Mouse (Mus musculus): ENCODE measurements at regions not wholly inside any gene's neighbourhood (a gene's known extent, or its start where the extent isn't known, plus 50 kb on each side); places are given as distances from the start of the nearest gene placed in this dataset.
A peak's percentile ranks its signal among the peaks of the same experiment; 100 is the strongest.

- Histone ChIP-seq H3K4me2 (ENCODE audit: low read depth, low read length, severe bottlenecking) (no peak overlapping the region), H3K36me3 (ENCODE audit: control insufficient read depth, insufficient read depth, low read length) (no peaks in the 10 kb centered on the region), H3K9ac (ENCODE audit: low read length) (no peak overlapping the region), H3K27me3 (ENCODE audit: control insufficient read depth, insufficient read depth, low read length) (no peaks in the 10 kb centered on the region), H3K4me1 (replicated peaks; ENCODE audit: control insufficient read depth, insufficient read depth, low read length) (peaks cover 8% of the 10 kb centered on the region; the same call in 1 of the 2 replicates), H3K9me3 (ENCODE audit: control insufficient read depth, low read length) (no peaks in the 10 kb centered on the region), H3K4me3 (ENCODE audit: low read depth, low read length) (no peak overlapping the region), H3K27ac (ENCODE audit: low read depth, low read length) (no peak overlapping the region)
- DNase-seq (ENCODE audit: low spot score) (no peak), ATAC-seq (replicated peaks; ENCODE audit: low FRiP score) (no peak)
- 74% methylated on average over 3 of the region's 3 CpGs for WGBS
Measured at GRCm38 (mm10) chr2:166360786-166361185, 205.3 kb upstream of the Sulf2 start.

GRCm38 (mm10) chr2:166359995-166360394 lies 204.5 kb upstream of the Sulf2 start:
- Histone ChIP-seq H3K9ac (ENCODE audit: low read length) (no peak overlapping the region), H3K27me3 (ENCODE audit: control insufficient read depth, insufficient read depth, low read length) (no peaks in the 10 kb centered on the region), H3K4me3 (ENCODE audit: low read depth, low read length) (no peak overlapping the region), H3K9me3 (ENCODE audit: control insufficient read depth, low read length) (no peaks in the 10 kb centered on the region), H3K36me3 (ENCODE audit: control insufficient read depth, insufficient read depth, low read length) (no peaks in the 10 kb centered on the region), H3K27ac (ENCODE audit: low read depth, low read length) (no peak overlapping the region), H3K4me1 (replicated peaks; ENCODE audit: control insufficient read depth, insufficient read depth, low read length) (peaks cover 8% of the 10 kb centered on the region; the same call in 1 of the 2 replicates), H3K4me2 (ENCODE audit: low read depth, low read length, severe bottlenecking) (no peak overlapping the region)
- WGBS, result 66% methylated on average over 13 of the region's 13 CpGs
- DNase-seq (ENCODE audit: low spot score) (peak; percentile 67), ATAC-seq (replicated peaks; ENCODE audit: low FRiP score) (no peak)

- no peaks in the 10 kb centered on the region for H3K36me3 ChIP-seq (ENCODE audit: control insufficient read depth, insufficient read depth, low read length)
- ATAC-seq (replicated peaks; ENCODE audit: low FRiP score), result no peak
- no peak overlapping the region for H3K9ac ChIP-seq (ENCODE audit: low read length)
- no peak overlapping the region for H3K4me3 ChIP-seq (ENCODE audit: low read depth, low read length)
- no peaks in the 10 kb centered on the region for H3K27me3 ChIP-seq (ENCODE audit: control insufficient read depth, insufficient read depth, low read length)
- H3K9me3 ChIP-seq (ENCODE audit: control insufficient read depth, low read length), result no peaks in the 10 kb centered on the region
- H3K27ac ChIP-seq (ENCODE audit: low read depth, low read length), result no peak overlapping the region
- H3K4me1 ChIP-seq (replicated peaks; ENCODE audit: control insufficient read depth, insufficient read depth, low read length), result peaks cover 8% of the 10 kb centered on the region; the same call in 1 of the 2 replicates
- 73% methylated on average over 7 of the region's 7 CpGs for WGBS
- DNase-seq (ENCODE audit: low spot score), result no peak
- no peak overlapping the region for H3K4me2 ChIP-seq (ENCODE audit: low read depth, low read length, severe bottlenecking)
Measured at GRCm38 (mm10) chr2:166357824-166358223, 202.4 kb upstream of the Sulf2 start.

GRCm38 (mm10) chr2:166355944-166356343 lies 200.5 kb upstream of the Sulf2 start:
- H3K4me2 ChIP-seq (ENCODE audit: low read depth, low read length, severe bottlenecking), result no peak overlapping the region
- no peaks in the 10 kb centered on the region for H3K36me3 ChIP-seq (ENCODE audit: control insufficient read depth, insufficient read depth, low read length)
- peaks cover 8% of the 10 kb centered on the region; the same call in 1 of the 2 replicates for H3K4me1 ChIP-seq (replicated peaks; ENCODE audit: control insufficient read depth, insufficient read depth, low read length)
- H3K4me3 ChIP-seq (ENCODE audit: low read depth, low read length), result no peak overlapping the region
- no peak for ATAC-seq (replicated peaks; ENCODE audit: low FRiP score)
- no peak for DNase-seq (ENCODE audit: low spot score)
- no peaks in the 10 kb centered on the region for H3K27me3 ChIP-seq (ENCODE audit: control insufficient read depth, insufficient read depth, low read length)
- no peak overlapping the region for H3K9ac ChIP-seq (ENCODE audit: low read length)
- no peak overlapping the region for H3K27ac ChIP-seq (ENCODE audit: low read depth, low read length)
- 88% methylated on average over 7 of the region's 7 CpGs for WGBS
- no peaks in the 10 kb centered on the region for H3K9me3 ChIP-seq (ENCODE audit: control insufficient read depth, low read length)

- Histone ChIP-seq H3K9me3 (ENCODE audit: control insufficient read depth, low read length) (no peaks in the 10 kb centered on the region), H3K27me3 (ENCODE audit: control insufficient read depth, insufficient read depth, low read length) (no peaks in the 10 kb centered on the region), H3K4me3 (ENCODE audit: low read depth, low read length) (no peak overlapping the region), H3K4me2 (ENCODE audit: low read depth, low read length, severe bottlenecking) (no peak overlapping the region), H3K36me3 (ENCODE audit: control insufficient read depth, insufficient read depth, low read length) (no peaks in the 10 kb centered on the region), H3K4me1 (replicated peaks; ENCODE audit: control insufficient read depth, insufficient read depth, low read length) (peaks cover 5% of the 10 kb centered on the region; the same call in 1 of the 2 replicates), H3K9ac (ENCODE audit: low read length) (no peak overlapping the region), H3K27ac (ENCODE audit: low read depth, low read length) (no peak overlapping the region)
- DNase-seq (ENCODE audit: low spot score) (no peak), ATAC-seq (replicated peaks; ENCODE audit: low FRiP score) (no peak)
- WGBS, result 68% methylated on average over 6 of the region's 6 CpGs
Measured at GRCm38 (mm10) chr2:166355446-166355845, 200.0 kb upstream of the Sulf2 start.

- H3K4me1 ChIP-seq (replicated peaks; ENCODE audit: control insufficient read depth, insufficient read depth, low read length), result no peaks in the 10 kb centered on the region; the same call in 1 of the 2 replicates
- no peak overlapping the region for H3K4me3 ChIP-seq (ENCODE audit: low read depth, low read length)
- H3K9ac ChIP-seq (ENCODE audit: low read length), result no peak overlapping the region
- WGBS, result 93% methylated on average over 4 of the region's 4 CpGs
- H3K36me3 ChIP-seq (ENCODE audit: control insufficient read depth, insufficient read depth, low read length), result no peaks in the 10 kb centered on the region
- DNase-seq (ENCODE audit: low spot score) (no peak), ATAC-seq (replicated peaks; ENCODE audit: low FRiP score) (no peak)
- H3K9me3 ChIP-seq (ENCODE audit: control insufficient read depth, low read length), result no peaks in the 10 kb centered on the region
- H3K27ac ChIP-seq (ENCODE audit: low read depth, low read length), result no peak overlapping the region
- H3K27me3 ChIP-seq (ENCODE audit: control insufficient read depth, insufficient read depth, low read length), result no peaks in the 10 kb centered on the region
- no peak overlapping the region for H3K4me2 ChIP-seq (ENCODE audit: low read depth, low read length, severe bottlenecking)
Measured at GRCm38 (mm10) chr2:166354391-166354790, 198.9 kb upstream of the Sulf2 start.

- H3K4me1 ChIP-seq (replicated peaks; ENCODE audit: control insufficient read depth, insufficient read depth, low read length), result no peaks in the 10 kb centered on the region; the same call in 1 of the 2 replicates
- WGBS, result 71% methylated on average over 12 of the region's 12 CpGs
- no peaks in the 10 kb centered on the region for H3K9me3 ChIP-seq (ENCODE audit: control insufficient read depth, low read length)
- no peak overlapping the region for H3K9ac ChIP-seq (ENCODE audit: low read length)
- H3K36me3 ChIP-seq (ENCODE audit: control insufficient read depth, insufficient read depth, low read length), result no peaks in the 10 kb centered on the region
- no peak overlapping the region for H3K4me3 ChIP-seq (ENCODE audit: low read depth, low read length)
- no peak overlapping the region for H3K27ac ChIP-seq (ENCODE audit: low read depth, low read length)
- ATAC-seq (replicated peaks; ENCODE audit: low FRiP score) (0 out of 2 replicates have a peak, but pooled peaks have one; percentile 18), DNase-seq (ENCODE audit: low spot score) (no peak)
- H3K27me3 ChIP-seq (ENCODE audit: control insufficient read depth, insufficient read depth, low read length), result no peaks in the 10 kb centered on the region
- no peak overlapping the region for H3K4me2 ChIP-seq (ENCODE audit: low read depth, low read length, severe bottlenecking)
Measured at GRCm38 (mm10) chr2:166353447-166354111, 198.1 kb upstream of the Sulf2 start.

- no peak for DNase-seq (ENCODE audit: low spot score)
- Histone ChIP-seq H3K36me3 (ENCODE audit: control insufficient read depth, insufficient read depth, low read length) (no peaks in the 10 kb centered on the region), H3K4me3 (ENCODE audit: low read depth, low read length) (no peak overlapping the region), H3K4me2 (ENCODE audit: low read depth, low read length, severe bottlenecking) (no peak overlapping the region), H3K27me3 (ENCODE audit: control insufficient read depth, insufficient read depth, low read length) (no peaks in the 10 kb centered on the region; the same call in 1 of the 2 replicates), H3K27ac (ENCODE audit: low read depth, low read length) (no peak overlapping the region), H3K9ac (ENCODE audit: low read length) (no peak overlapping the region), H3K9me3 (ENCODE audit: control insufficient read depth, low read length) (no peaks in the 10 kb centered on the region), H3K4me1 (replicated peaks; ENCODE audit: control insufficient read depth, insufficient read depth, low read length) (no peaks in the 10 kb centered on the region; the same call in 1 of the 2 replicates)
- ATAC-seq (replicated peaks; ENCODE audit: low FRiP score), result no peak
- 86% methylated on average over 5 of the region's 5 CpGs for WGBS
Measured at GRCm38 (mm10) chr2:166351984-166352383, 196.5 kb upstream of the Sulf2 start.

- H3K27ac ChIP-seq (ENCODE audit: low read depth, low read length), result no peak overlapping the region
- no peak for ATAC-seq (replicated peaks; ENCODE audit: low FRiP score)
- 93% methylated on average over 9 of the region's 9 CpGs for WGBS
Measured at GRCm38 (mm10) chr2:166351581-166351980, 196.1 kb upstream of the Sulf2 start.

More at GRCm38 (mm10) chr2:166351581-166351980, 196.1 kb upstream of the Sulf2 start:
- no peak for DNase-seq (ENCODE audit: low spot score)
- Histone ChIP-seq H3K4me2 (ENCODE audit: low read depth, low read length, severe bottlenecking) (no peak overlapping the region), H3K4me1 (replicated peaks; ENCODE audit: control insufficient read depth, insufficient read depth, low read length) (peaks cover 1% of the 10 kb centered on the region; the same call in 1 of the 2 replicates), H3K27me3 (ENCODE audit: control insufficient read depth, insufficient read depth, low read length) (no peaks in the 10 kb centered on the region; the same call in 1 of the 2 replicates), H3K4me3 (ENCODE audit: low read depth, low read length) (no peak overlapping the region), H3K36me3 (ENCODE audit: control insufficient read depth, insufficient read depth, low read length) (no peaks in the 10 kb centered on the region), H3K9me3 (ENCODE audit: control insufficient read depth, low read length) (no peaks in the 10 kb centered on the region), H3K9ac (ENCODE audit: low read length) (no peak overlapping the region)
